Mouse (Mus musculus): Measurements from ENCODE around the gene Igbp1. TPM values are rescaled to one million over a fixed set of nuclear protein-coding genes. Genes with fewer than 3 reads are reported as not detected.

Gene Igbp1
- polyA plus RNA-seq, 1 experiment: 37.6 TPM

GRCm38 (mm10) chrX:100480317-100480716 is 13.8 kb upstream of the Igbp1 start:
- TF ChIP-seq MYOD1 (IDR thresholded peaks at IDR 0.05; ENCODE audit: control insufficient read depth in 1 of 3, insufficient read length in 2 of 3, low read depth in 2 of 3) (no peak), MAX (IDR thresholded peaks at IDR 0.05; ENCODE audit: low read depth) (no peak), USF1 (IDR thresholded peaks at IDR 0.05; ENCODE audit: low read depth) (no peak), TCF12 (IDR thresholded peaks at IDR 0.05; ENCODE audit: insufficient read depth, poor library complexity, severe bottlenecking) (no peak), REST (IDR thresholded peaks at IDR 0.05; ENCODE audit: insufficient read depth, insufficient read length) (no peak), POLR2AphosphoS2 (IDR thresholded peaks at IDR 0.05; ENCODE audit: insufficient read length, low read depth) (no peak), POLR2A (IDR thresholded peaks at IDR 0.05; ENCODE audit: insufficient read length, low read depth) (no peak), E2F4 (IDR thresholded peaks at IDR 0.05; ENCODE audit: insufficient read depth) (no peak), TCF3 (IDR thresholded peaks at IDR 0.05; ENCODE audit: insufficient read length, low read depth) (no peak), MYOG (IDR thresholded peaks at IDR 0.05; ENCODE audit: control insufficient read depth in 1 of 3, insufficient read depth in 1 of 3, insufficient read length in 2 of 3, low read depth in 2 of 3) (no peak), CEBPB (IDR thresholded peaks at IDR 0.05; ENCODE audit: insufficient read depth, poor library complexity, severe bottlenecking) (no peak), SRF (IDR thresholded peaks at IDR 0.05; ENCODE audit: control insufficient read depth, insufficient read length, low read depth) (no peak)
- Histone ChIP-seq H3K27me3 (ENCODE audit: control insufficient read depth, insufficient read depth, insufficient read length) (no peaks in the 10 kb centered on the region), H3ac (ENCODE audit: control insufficient read depth, insufficient read length) (no peak overlapping the region), H3K36me3 (ENCODE audit: control insufficient read depth, insufficient read depth) (no peaks in the 10 kb centered on the region), H3K4me2 (ENCODE audit: low read depth) (peak overlapping the region; percentile 43), H3K79me2 (ENCODE audit: control insufficient read depth, insufficient read depth) (no peaks in the 10 kb centered on the region), H3K4me3 (no peak overlapping the region)

DNA sequence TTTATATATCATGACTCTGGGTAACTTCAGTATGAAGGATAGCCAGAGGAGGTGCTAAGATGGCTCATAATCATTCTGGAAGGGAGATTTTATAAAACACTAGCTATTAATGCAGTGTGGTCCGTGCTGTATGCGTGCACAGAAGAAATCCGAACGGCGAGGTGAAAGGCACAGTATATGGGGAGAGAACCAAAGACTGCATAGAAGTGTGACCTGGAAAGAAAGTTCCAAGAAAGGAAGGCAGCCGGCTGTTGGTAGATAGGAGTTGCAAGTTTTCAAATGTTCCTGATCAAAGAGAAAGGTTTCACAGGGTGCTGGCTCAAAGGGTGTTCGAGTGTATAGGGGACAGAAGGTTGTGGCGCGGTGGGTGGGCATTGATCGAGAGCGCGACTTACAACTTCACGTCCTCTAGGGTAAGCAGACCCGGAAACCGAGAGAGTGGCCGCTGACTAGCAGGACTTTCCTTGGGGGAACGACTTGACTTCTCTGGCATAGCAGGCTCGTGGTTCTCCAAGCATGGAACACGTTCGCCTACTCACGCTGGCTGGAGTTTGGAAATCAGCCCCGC is 507 bp upstream of the Igbp1 start:
- peak overlapping the region; percentile 46 for H3K4me3 ChIP-seq
- no peaks in the 10 kb centered on the region for H3K27me3 ChIP-seq (ENCODE audit: control insufficient read depth, insufficient read depth, insufficient read length)
- H3ac ChIP-seq (ENCODE audit: control insufficient read depth, insufficient read length): no peak overlapping the region
- H3K36me3 ChIP-seq (ENCODE audit: control insufficient read depth, insufficient read depth): peaks cover under 1% of the 10 kb centered on the region
- H3K79me2 ChIP-seq (ENCODE audit: control insufficient read depth, insufficient read depth): peaks cover 6% of the 10 kb centered on the region
- TF ChIP-seq MYOG (IDR thresholded peaks at IDR 0.05; ENCODE audit: control insufficient read depth in 1 of 3, insufficient read depth in 1 of 3, insufficient read length in 2 of 3, low read depth in 2 of 3) (no peak), POLR2AphosphoS2 (IDR thresholded peaks at IDR 0.05; ENCODE audit: insufficient read length, low read depth) (no peak), TCF12 (IDR thresholded peaks at IDR 0.05; ENCODE audit: insufficient read depth, poor library complexity, severe bottlenecking) (no peak), SRF (IDR thresholded peaks at IDR 0.05; ENCODE audit: control insufficient read depth, insufficient read length, low read depth) (no peak), USF1 (IDR thresholded peaks at IDR 0.05; ENCODE audit: low read depth) (no peak), POLR2A (IDR thresholded peaks at IDR 0.05; ENCODE audit: insufficient read length, low read depth) (no peak), CEBPB (IDR thresholded peaks at IDR 0.05; ENCODE audit: insufficient read depth, poor library complexity, severe bottlenecking) (no peak), MAX (IDR thresholded peaks at IDR 0.05; ENCODE audit: low read depth) (no peak), MYOD1 (IDR thresholded peaks at IDR 0.05; ENCODE audit: control insufficient read depth in 1 of 3, insufficient read length in 2 of 3, low read depth in 2 of 3) (no peak), REST (IDR thresholded peaks at IDR 0.05; ENCODE audit: insufficient read depth, insufficient read length) (no peak), E2F4 (IDR thresholded peaks at IDR 0.05; ENCODE audit: insufficient read depth) (no peak), TCF3 (IDR thresholded peaks at IDR 0.05; ENCODE audit: insufficient read length, low read depth) (no peak)
- peak overlapping the region; percentile 71 for H3K4me2 ChIP-seq (ENCODE audit: low read depth)

- H3K4me2 ChIP-seq (ENCODE audit: low read depth): no peak overlapping the region
- no peaks in the 10 kb centered on the region for H3K79me2 ChIP-seq (ENCODE audit: control insufficient read depth, insufficient read depth)
- peaks cover 7% of the 10 kb centered on the region for H3K36me3 ChIP-seq (ENCODE audit: control insufficient read depth, insufficient read depth)
- TF ChIP-seq E2F4 (IDR thresholded peaks at IDR 0.05; ENCODE audit: insufficient read depth) (no peak), TCF3 (IDR thresholded peaks at IDR 0.05; ENCODE audit: insufficient read length, low read depth) (no peak), POLR2AphosphoS2 (IDR thresholded peaks at IDR 0.05; ENCODE audit: insufficient read length, low read depth) (no peak), USF1 (IDR thresholded peaks at IDR 0.05; ENCODE audit: low read depth) (no peak), SRF (IDR thresholded peaks at IDR 0.05; ENCODE audit: control insufficient read depth, insufficient read length, low read depth) (no peak), TCF12 (IDR thresholded peaks at IDR 0.05; ENCODE audit: insufficient read depth, poor library complexity, severe bottlenecking) (no peak), MYOD1 (IDR thresholded peaks at IDR 0.05; ENCODE audit: control insufficient read depth in 1 of 3, insufficient read length in 2 of 3, low read depth in 2 of 3) (no peak), POLR2A (IDR thresholded peaks at IDR 0.05; ENCODE audit: insufficient read length, low read depth) (no peak), MYOG (IDR thresholded peaks at IDR 0.05; ENCODE audit: control insufficient read depth in 1 of 3, insufficient read depth in 1 of 3, insufficient read length in 2 of 3, low read depth in 2 of 3) (no peak), CEBPB (IDR thresholded peaks at IDR 0.05; ENCODE audit: insufficient read depth, poor library complexity, severe bottlenecking) (no peak), MAX (IDR thresholded peaks at IDR 0.05; ENCODE audit: low read depth) (no peak), REST (IDR thresholded peaks at IDR 0.05; ENCODE audit: insufficient read depth, insufficient read length) (no peak)
- no peak overlapping the region for H3ac ChIP-seq (ENCODE audit: control insufficient read depth, insufficient read length)
- no peak overlapping the region for H3K4me3 ChIP-seq
- H3K27me3 ChIP-seq (ENCODE audit: control insufficient read depth, insufficient read depth, insufficient read length): no peaks in the 10 kb centered on the region
Observed at GRCm38 (mm10) chrX:100504175-100504851, 10.2 kb downstream of the Igbp1 start.

- Histone ChIP-seq H3K79me2 (ENCODE audit: control insufficient read depth, insufficient read depth) (no peaks in the 10 kb centered on the region), H3K4me3 (no peak overlapping the region), H3K36me3 (ENCODE audit: control insufficient read depth, insufficient read depth) (no peaks in the 10 kb centered on the region), H3ac (ENCODE audit: control insufficient read depth, insufficient read length) (no peak overlapping the region), H3K4me2 (ENCODE audit: low read depth) (no peak overlapping the region), H3K27me3 (ENCODE audit: control insufficient read depth, insufficient read depth, insufficient read length) (no peaks in the 10 kb centered on the region)
- TF ChIP-seq USF1 (IDR thresholded peaks at IDR 0.05; ENCODE audit: low read depth) (no peak), REST (IDR thresholded peaks at IDR 0.05; ENCODE audit: insufficient read depth, insufficient read length) (no peak)
Observed at GRCm38 (mm10) chrX:100508164-100508563, 14.1 kb downstream of the Igbp1 start.

Data from myocyte (in vitro differentiated cells).